Mouse (Mus musculus) stomach, embryonic 14.5 days (tissue): ENCODE measurements at regions not wholly inside any gene's neighbourhood (a gene's known extent, or its start where the extent isn't known, plus 50 kb on each side); places are given as distances from the start of the nearest gene placed in this dataset.

Experiments
- ATAC-seq: fragments of 200-750 bp; cut with Nextera tagmentation; 2 replicates; pipeline ENCODE4 v1.8.0; 2017; ENCODE audit warnings: low read depth, moderate TSS enrichment; ENCODE audit not compliant: insufficient number of reproducible peaks, insufficient read depth, low FRiP score
- H3K27ac ChIP-seq: fragments of 300-500 bp; sonication (generic); 2 replicates; pipeline ENCODE4 v1.5.1; 2014; ENCODE audit warnings: mild to moderate bottlenecking, low read length, moderate library complexity, mixed read lengths
- H3K27me3 ChIP-seq: fragments of 300-500 bp; sonication (generic); 2 replicates; pipeline ENCODE4 v1.6.1; 2014; ENCODE audit warnings: low read length, control low read depth, mixed read lengths; ENCODE audit not compliant: control insufficient read depth, insufficient read depth
- H3K36me3 ChIP-seq: fragments of 300-500 bp; sonication (generic); 2 replicates; pipeline ENCODE4 v1.6.1; 2014; ENCODE audit warnings: mild to moderate bottlenecking, control low read depth, low read length, moderate library complexity, mixed read lengths; ENCODE audit not compliant: control insufficient read depth, insufficient read depth
- H3K4me1 ChIP-seq: fragments of 300-500 bp; sonication (generic); 2 replicates; pipeline ENCODE4 v1.6.1; 2014; ENCODE audit warnings: low read length, control low read depth, mixed read lengths; ENCODE audit not compliant: control insufficient read depth, insufficient read depth
- H3K4me2 ChIP-seq: fragments of 300-500 bp; sonication (generic); replicated peaks from 2 replicates; pipeline ENCODE4 v1.6.1; 2014; ENCODE audit warnings: low read depth, low read length, control low read depth
- H3K4me3 ChIP-seq: fragments of 300-500 bp; sonication (generic); 2 replicates; pipeline ENCODE4 v1.5.1; 2014; ENCODE audit warnings: low read depth, low read length, control low read depth
- H3K9ac ChIP-seq: fragments of 300-500 bp; sonication (generic); replicated peaks from 2 replicates; pipeline ENCODE4 v1.6.1; 2014; ENCODE audit warnings: low read depth, mild to moderate bottlenecking, control low read depth, low read length, moderate library complexity, mixed read lengths
- H3K9me3 ChIP-seq: fragments of 300-500 bp; sonication (generic); 2 replicates; pipeline ENCODE4 v1.6.1; 2016; ENCODE audit warnings: low read depth, low read length, control low read depth; ENCODE audit not compliant: control insufficient read depth
- WGBS: fragments of 180-500 bp; shearing (Covaris S2); extraction: QIAGEN DNeasy Blood & Tissue Kit; methylation state at CpG from one replicate; pipeline ENCODE4 v1.1.7; 2014; 5-methylcytosine and 5-hydroxymethylcytosine counted together

DNA sequence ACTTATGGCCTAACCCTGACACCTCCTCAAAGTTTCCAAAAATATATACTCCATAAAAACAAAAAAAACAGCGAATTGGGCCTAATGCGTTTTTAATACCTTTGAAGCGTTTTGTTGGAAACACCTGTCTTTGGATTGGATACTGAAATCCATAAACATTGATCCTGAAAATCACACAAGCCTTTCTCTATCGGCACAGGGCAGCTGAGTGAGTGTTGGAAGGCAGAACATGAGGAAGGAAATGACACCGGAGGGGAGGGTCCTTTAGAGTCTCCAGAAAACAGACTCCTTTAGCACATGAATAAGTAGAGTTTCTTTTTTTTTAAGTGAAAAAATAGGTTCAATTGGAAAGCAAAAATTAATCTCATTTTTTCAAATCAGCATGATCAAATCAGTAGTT, 123.7 kb downstream of the Snx18 start:
- no peaks in the 10 kb centered on the region for H3K9me3 ChIP-seq
- H3K36me3 ChIP-seq: no peaks in the 10 kb centered on the region
- H3K4me2 ChIP-seq: no peak overlapping the region
- no peak overlapping the region for H3K9ac ChIP-seq
- no peaks in the 10 kb centered on the region for H3K4me1 ChIP-seq
- no peak overlapping the region for H3K27ac ChIP-seq
- H3K4me3 ChIP-seq: no peak overlapping the region
- ATAC-seq: no peak
- no peaks in the 10 kb centered on the region for H3K27me3 ChIP-seq
- 72% methylated on average over 5 of the region's 5 CpGs for WGBS

DNA sequence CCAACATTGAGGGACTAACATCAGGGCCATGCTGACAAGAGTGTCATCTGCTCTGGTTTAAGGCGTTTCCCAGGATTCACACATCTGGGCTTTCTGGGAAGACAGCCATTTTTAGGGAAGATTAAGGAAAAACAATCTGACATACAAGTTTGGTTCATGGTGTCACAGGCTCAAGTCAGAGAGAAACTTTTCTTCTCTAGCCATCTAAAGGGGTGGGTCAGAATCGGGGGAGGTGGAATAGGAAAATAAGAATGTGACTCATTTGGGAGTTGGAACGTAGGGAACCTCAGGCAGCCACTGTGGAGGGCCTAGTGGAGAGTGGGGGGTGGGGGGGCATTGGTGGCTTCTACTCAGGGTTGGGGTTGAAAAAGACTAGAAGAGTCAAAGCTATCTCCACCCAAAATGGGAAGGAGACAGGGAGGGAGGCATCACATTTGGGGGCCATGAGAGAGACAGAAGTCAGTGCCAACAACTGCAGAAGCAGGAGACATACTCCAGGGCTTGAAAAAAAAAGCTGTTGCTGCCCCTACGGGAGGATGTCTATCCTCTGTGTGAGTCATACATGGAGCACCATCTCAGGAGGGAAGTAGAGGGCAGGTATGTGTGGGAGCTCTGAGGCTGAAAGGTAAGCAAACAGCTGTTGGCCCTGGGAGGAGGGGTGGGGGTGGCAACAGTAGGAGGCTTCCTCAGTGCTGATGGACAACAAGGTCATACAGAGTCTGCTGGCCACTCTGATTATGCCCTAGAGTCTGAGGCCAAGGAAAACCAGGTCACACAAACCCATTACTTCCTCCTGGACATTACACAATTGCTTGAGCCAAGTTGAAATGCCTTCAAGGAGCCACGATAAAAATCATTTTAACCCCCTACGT, 128.2 kb downstream of the Snx18 start:
- H3K4me3 ChIP-seq: no peak overlapping the region
- no peak overlapping the region for H3K27ac ChIP-seq
- H3K27me3 ChIP-seq: no peaks in the 10 kb centered on the region
- no peaks in the 10 kb centered on the region for H3K36me3 ChIP-seq
- no peaks in the 10 kb centered on the region for H3K4me1 ChIP-seq
- 67% methylated on average over 6 of the region's 6 CpGs for WGBS
- no peak overlapping the region for H3K9ac ChIP-seq
- no peaks in the 10 kb centered on the region for H3K9me3 ChIP-seq
- no peak for ATAC-seq
- H3K4me2 ChIP-seq: no peak overlapping the region

- H3K4me3 ChIP-seq: no peak overlapping the region
- H3K4me1 ChIP-seq: no peaks in the 10 kb centered on the region
- H3K9me3 ChIP-seq: no peaks in the 10 kb centered on the region
- ATAC-seq: no peak
- no peak overlapping the region for H3K9ac ChIP-seq
- no peaks in the 10 kb centered on the region for H3K27me3 ChIP-seq
- H3K36me3 ChIP-seq: no peaks in the 10 kb centered on the region
- H3K4me2 ChIP-seq: no peak overlapping the region
- 72% methylated on average over 6 of the region's 6 CpGs for WGBS
- H3K27ac ChIP-seq: no peak overlapping the region
Measured at GRCm38 (mm10) chr13:113486368-113486955, 131.9 kb downstream of the Snx18 start.

GRCm38 (mm10) chr13:113485511-113485910, 132.9 kb downstream of the Snx18 start:
- Histone ChIP-seq H3K4me2 (no peak overlapping the region), H3K4me1 (no peaks in the 10 kb centered on the region), H3K27ac (no peak overlapping the region), H3K9me3 (no peaks in the 10 kb centered on the region), H3K9ac (no peak overlapping the region), H3K36me3 (no peaks in the 10 kb centered on the region), H3K4me3 (no peak overlapping the region), H3K27me3 (no peaks in the 10 kb centered on the region)
- no peak for ATAC-seq
- WGBS: 85% methylated on average over 7 of the region's 7 CpGs

DNA sequence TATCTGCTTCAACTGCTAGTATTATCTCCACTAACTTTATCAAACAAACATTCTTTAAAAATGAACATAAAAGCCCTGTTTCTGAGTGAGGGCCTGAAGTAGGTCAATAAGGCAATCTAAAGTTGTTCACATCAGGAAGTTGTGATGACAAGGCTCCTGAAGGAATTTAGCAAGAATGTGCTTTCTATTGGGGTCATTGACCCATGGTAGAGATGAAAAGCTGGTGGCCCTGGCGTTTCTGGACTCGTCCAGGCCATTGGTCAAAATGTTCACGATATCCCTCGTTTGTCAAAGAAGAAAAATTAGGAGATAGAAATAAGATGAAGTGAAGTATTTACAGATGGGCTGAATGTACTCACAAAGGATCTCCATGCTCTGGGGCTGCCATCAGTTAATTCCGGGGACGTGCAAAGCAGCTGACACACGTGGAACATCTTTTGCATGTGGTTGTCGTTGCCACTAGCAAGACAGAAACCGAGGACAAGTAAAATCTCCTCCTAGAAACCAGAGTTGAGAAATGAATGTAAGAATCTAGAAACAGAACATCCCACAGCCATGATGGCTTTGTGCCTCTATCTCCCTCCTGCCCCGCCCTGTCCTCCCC, 134.1 kb downstream of the Snx18 start:
- Histone ChIP-seq H3K9ac (no peak overlapping the region), H3K27ac (no peak overlapping the region), H3K4me2 (no peak overlapping the region), H3K4me1 (no peaks in the 10 kb centered on the region), H3K27me3 (no peaks in the 10 kb centered on the region), H3K4me3 (no peak overlapping the region), H3K36me3 (no peaks in the 10 kb centered on the region), H3K9me3 (no peaks in the 10 kb centered on the region)
- 43% methylated on average over 10 of the region's 10 CpGs for WGBS
- no peak for ATAC-seq

- H3K4me2 ChIP-seq: no peak overlapping the region
- ATAC-seq: no peak
- H3K27ac ChIP-seq: no peak overlapping the region
- H3K36me3 ChIP-seq: no peaks in the 10 kb centered on the region
- no peak overlapping the region for H3K9ac ChIP-seq
- no peaks in the 10 kb centered on the region for H3K4me1 ChIP-seq
- WGBS: 96% methylated on average over 1 of the region's 1 CpGs
- H3K9me3 ChIP-seq: no peaks in the 10 kb centered on the region
- no peaks in the 10 kb centered on the region for H3K27me3 ChIP-seq
- no peak overlapping the region for H3K4me3 ChIP-seq
Measured at GRCm38 (mm10) chr13:113482911-113483310, 135.5 kb downstream of the Snx18 start.

DNA sequence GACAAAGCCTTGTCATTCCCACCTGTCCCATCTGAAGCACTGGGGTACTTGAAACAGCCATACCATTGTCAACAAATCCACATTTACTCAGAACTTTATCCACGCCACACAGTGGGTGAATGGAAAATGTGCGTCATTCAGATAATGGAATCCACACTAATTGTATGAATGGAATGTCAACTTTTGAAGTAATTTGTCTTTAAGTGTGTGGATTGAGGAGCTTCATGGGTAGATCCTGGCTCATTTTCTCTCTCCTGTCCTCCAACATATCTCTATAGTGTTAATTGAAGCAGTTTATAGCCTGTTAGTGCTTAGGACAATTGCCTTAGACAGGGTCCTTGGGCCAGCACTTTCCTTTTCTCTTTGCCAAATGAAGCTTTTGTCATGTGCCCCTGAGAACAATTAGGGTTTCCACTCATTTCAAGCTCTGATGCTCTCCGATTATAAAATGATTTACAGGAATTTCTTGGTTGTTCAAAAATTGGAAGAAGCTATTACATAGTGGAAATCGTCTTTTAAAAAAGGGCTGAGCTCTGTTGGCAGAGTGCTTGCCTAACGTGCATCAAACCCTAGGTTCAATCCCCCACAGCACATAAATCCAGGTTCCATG, 140.4 kb downstream of the Snx18 start:
- Histone ChIP-seq H3K4me3 (no peak overlapping the region), H3K9ac (no peak overlapping the region), H3K36me3 (no peaks in the 10 kb centered on the region), H3K4me1 (no peaks in the 10 kb centered on the region), H3K27ac (no peak overlapping the region), H3K27me3 (no peaks in the 10 kb centered on the region), H3K9me3 (no peaks in the 10 kb centered on the region), H3K4me2 (no peak overlapping the region)
- ATAC-seq: no peak
- 68% methylated on average over 5 of the region's 5 CpGs for WGBS

DNA sequence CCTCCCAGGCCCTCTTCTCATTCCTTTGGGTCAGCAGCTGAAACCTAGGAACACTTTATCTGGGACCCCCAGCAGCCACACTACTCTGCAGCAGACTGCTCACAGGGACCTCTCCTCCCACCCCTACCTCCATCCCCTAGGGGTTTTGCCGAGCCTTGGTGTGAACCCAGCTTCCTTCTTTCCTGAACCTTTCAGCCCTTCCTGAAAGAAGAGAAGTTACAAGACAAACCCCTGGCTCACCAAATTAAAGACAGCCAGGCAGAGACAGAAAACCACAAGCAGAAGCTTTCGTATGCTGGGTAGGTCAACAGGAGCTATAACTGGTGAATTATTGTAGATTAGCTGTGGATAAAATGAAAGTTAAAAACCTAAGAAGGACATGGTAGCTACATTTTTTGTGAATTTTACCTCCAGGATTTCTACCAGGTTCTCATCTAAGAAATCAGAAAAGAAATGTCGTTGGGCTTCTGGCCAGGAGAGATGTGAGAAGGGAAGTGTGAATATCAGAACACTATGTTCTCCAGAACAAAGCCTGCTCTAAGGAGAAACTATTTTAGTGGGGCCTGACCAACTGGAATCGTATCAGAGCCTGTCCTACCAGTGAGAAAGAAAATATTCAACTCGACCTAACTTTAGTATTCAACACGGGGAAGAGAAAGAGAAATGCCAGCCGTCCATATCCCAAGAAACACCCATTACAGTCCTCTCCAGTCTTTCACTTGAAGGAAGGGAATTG, 147.4 kb downstream of the Snx18 start:
- no peak overlapping the region for H3K4me2 ChIP-seq
- 74% methylated on average over 7 of the region's 7 CpGs for WGBS
- H3K9me3 ChIP-seq: no peaks in the 10 kb centered on the region
- H3K4me3 ChIP-seq: no peak overlapping the region
- no peaks in the 10 kb centered on the region for H3K36me3 ChIP-seq
- H3K4me1 ChIP-seq: no peaks in the 10 kb centered on the region
- no peak for ATAC-seq
- no peaks in the 10 kb centered on the region for H3K27me3 ChIP-seq
- H3K9ac ChIP-seq: no peak overlapping the region
- no peak overlapping the region for H3K27ac ChIP-seq
